Mouse (Mus musculus) intestine, postnatal 0 days (tissue): ENCODE measurements around the gene Asic2. TPM values are rescaled to one million over a fixed set of nuclear protein-coding genes. Genes with fewer than 3 reads are reported as not detected.
A peak's percentile ranks its signal among the peaks of the same experiment; 100 is the strongest.

ENCODE experiments used
- ATAC-seq: fragments of 200-750 bp; cut with Nextera tagmentation; 2 replicates; pipeline ENCODE4 v1.8.0; 2017; ENCODE audit warnings: mild to moderate bottlenecking, moderate TSS enrichment, moderate library complexity
- H3K27ac ChIP-seq: fragments of 300-500 bp; sonication (generic); 2 replicates; pipeline ENCODE4 v1.5.1; 2014; ENCODE audit warnings: mild to moderate bottlenecking, low read depth, low read length, moderate library complexity
- H3K27me3 ChIP-seq: fragments of 300-500 bp; sonication (generic); replicated peaks from 2 replicates; pipeline ENCODE4 v1.6.1; 2014; ENCODE audit warnings: low read length, mixed read lengths; ENCODE audit not compliant: control insufficient read depth, insufficient read depth
- H3K36me3 ChIP-seq: fragments of 300-500 bp; sonication (generic); 2 replicates; pipeline ENCODE4 v1.6.1; 2014; ENCODE audit warnings: mild to moderate bottlenecking, moderate library complexity; ENCODE audit not compliant: control insufficient read depth, insufficient read depth
- H3K4me1 ChIP-seq: fragments of 300-500 bp; sonication (generic); replicated peaks from 2 replicates; pipeline ENCODE4 v1.6.1; 2014; ENCODE audit warnings: antibody characterized with exemption, low read length, mixed read lengths; ENCODE audit not compliant: control insufficient read depth, insufficient read depth
- H3K4me2 ChIP-seq: fragments of 300-500 bp; sonication (generic); replicated peaks from 2 replicates; pipeline ENCODE4 v1.6.1; 2014; ENCODE audit warnings: low read depth, mild to moderate bottlenecking, moderate library complexity
- H3K4me3 ChIP-seq: fragments of 300-500 bp; sonication (generic); 2 replicates; pipeline ENCODE4 v1.5.1; 2014; ENCODE audit warnings: low read depth, low read length
- H3K9ac ChIP-seq: fragments of 300-500 bp; sonication (generic); 2 replicates; pipeline ENCODE4 v1.6.1; 2014; ENCODE audit warnings: mild to moderate bottlenecking, low read depth, low read length
- H3K9me3 ChIP-seq: fragments of 300-500 bp; sonication (generic); 2 replicates; pipeline ENCODE4 v1.6.1; 2016; ENCODE audit warnings: mixed run types; ENCODE audit not compliant: control insufficient read depth
- CTCF ChIP-seq: sonication (generic); IDR thresholded peaks from 2 replicates; pipeline ENCODE4 v1.5.1; 2016; ENCODE audit warnings: low read depth, mild to moderate bottlenecking, control low read depth, antibody characterized with exemption, moderate library complexity
- WGBS: fragments of 180-500 bp; shearing (Covaris S2); extraction: QIAGEN DNeasy Blood & Tissue Kit; methylation state at CpG from one replicate; pipeline ENCODE4 v1.1.7; 2014; 5-methylcytosine and 5-hydroxymethylcytosine counted together
- polyA plus RNA-seq: library from polyadenylated mRNA; unstranded; fragments of >200 nt; fragmentation: Nextera tagmentation; extraction: Ambion mirVana; gene quantifications from 2 replicates; pipeline ENCODE4 v1.2.1, GENCODE M21; 2015

Asic2 gene
- polyA plus RNA-seq, 1 experiment from 2014 or later: 0.55 TPM

GRCm38 (mm10) chr11:81488681-81489080 lies 479.6 kb downstream of the Asic2 start:
- Histone ChIP-seq H3K9me3 (no peaks in the 10 kb centered on the region), H3K4me1 (no peaks in the 10 kb centered on the region), H3K4me3 (no peak overlapping the region), H3K36me3 (no peaks in the 10 kb centered on the region), H3K27ac (no peak overlapping the region), H3K4me2 (no peak overlapping the region), H3K9ac (no peak overlapping the region), H3K27me3 (no peaks in the 10 kb centered on the region)
- no peak for ATAC-seq
- TF ChIP-seq CTCF: no peak
- 89% methylated on average over 5 of the region's 5 CpGs for WGBS

DNA sequence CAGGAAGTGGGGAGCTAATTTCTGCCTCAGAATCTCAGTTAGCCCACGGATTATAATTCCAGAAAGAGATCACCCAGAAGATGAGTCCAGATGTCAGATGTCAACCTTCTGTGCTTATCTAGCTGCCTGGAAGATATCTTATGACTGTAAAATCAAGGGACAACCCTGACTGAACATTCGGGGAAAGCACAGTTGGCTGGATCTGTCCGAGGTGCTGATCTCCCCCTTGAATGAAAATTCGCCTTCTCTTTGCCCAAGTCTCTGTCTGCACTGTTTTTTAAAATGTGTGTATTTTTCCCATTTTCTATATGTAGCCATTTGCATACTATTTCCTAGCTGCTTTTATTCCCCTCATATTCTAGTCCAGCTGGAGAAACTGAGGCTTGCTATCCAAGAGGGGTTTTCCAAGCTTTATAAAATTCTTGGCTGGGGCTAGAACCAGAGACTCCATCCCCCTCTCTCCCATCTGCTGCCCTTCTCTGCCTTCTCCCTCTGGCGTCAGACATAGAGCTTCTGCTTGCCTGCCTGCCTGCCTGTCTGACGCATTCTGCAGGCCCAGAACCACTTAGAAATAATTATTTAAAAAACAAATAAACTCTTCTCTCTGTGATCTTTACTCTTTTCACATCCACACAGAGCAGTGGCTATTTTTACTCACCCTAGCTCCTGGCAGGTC lies 481.9 kb downstream of the Asic2 start:
- no peak for ATAC-seq
- Histone ChIP-seq H3K4me3 (no peak overlapping the region), H3K4me1 (no peaks in the 10 kb centered on the region), H3K9ac (no peak overlapping the region), H3K4me2 (no peak overlapping the region), H3K36me3 (no peaks in the 10 kb centered on the region), H3K27ac (no peak overlapping the region), H3K9me3 (no peaks in the 10 kb centered on the region), H3K27me3 (no peaks in the 10 kb centered on the region)
- WGBS: 16% methylated on average over 6 of the region's 6 CpGs
- no peak for TF ChIP-seq CTCF

DNA sequence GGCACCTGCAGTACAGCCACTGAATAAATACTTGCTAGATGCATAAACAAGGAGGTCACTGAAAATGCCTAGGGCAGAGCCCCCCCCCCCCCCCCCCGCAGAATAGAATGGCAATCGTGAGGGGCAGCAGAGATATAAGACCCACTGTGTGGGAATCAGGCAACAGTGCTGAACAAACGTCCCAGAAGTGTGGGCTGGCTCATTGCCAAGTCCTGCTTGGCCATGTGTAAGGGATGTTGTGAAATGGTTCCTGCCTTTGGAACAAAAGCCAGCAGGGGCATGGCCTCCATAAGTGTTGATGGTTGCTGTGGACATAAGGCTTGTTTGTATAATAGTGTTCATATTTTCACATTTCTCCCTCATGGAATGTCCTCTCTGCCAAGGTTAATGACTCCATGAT lies 487.1 kb downstream of the Asic2 start:
- Histone ChIP-seq H3K27ac (no peak overlapping the region), H3K4me3 (no peak overlapping the region), H3K27me3 (no peaks in the 10 kb centered on the region), H3K4me1 (no peaks in the 10 kb centered on the region), H3K9me3 (no peaks in the 10 kb centered on the region), H3K36me3 (no peaks in the 10 kb centered on the region), H3K4me2 (no peak overlapping the region), H3K9ac (no peak overlapping the region)
- no peak for TF ChIP-seq CTCF
- 51% methylated on average over 3 of the region's 3 CpGs for WGBS
- ATAC-seq: no peak

DNA sequence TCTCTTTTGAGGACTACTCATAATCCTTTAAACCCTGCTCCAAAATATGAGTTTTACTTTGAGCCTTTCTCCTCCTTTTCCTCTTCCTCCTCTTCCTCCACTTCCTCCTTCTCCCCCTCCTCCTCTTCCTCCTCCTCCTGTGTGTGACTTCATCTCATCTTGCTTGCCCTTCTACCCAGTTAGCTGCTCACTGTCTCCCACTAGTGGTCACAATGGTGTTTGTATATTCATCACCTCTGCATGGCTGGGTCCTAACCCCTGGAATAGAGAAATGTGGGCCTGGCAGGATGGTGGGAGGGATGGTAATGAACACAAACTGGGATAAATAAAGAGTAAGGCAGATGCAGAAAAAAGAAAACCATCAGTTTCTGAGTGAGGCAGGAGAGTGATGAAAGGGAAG lies 492.0 kb downstream of the Asic2 start:
- H3K4me2 ChIP-seq: no peak overlapping the region
- no peaks in the 10 kb centered on the region for H3K4me1 ChIP-seq
- peak; percentile 62 for TF ChIP-seq CTCF
- no peaks in the 10 kb centered on the region for H3K36me3 ChIP-seq
- H3K27ac ChIP-seq: no peak overlapping the region
- no peak for ATAC-seq
- H3K9ac ChIP-seq: no peak overlapping the region
- H3K4me3 ChIP-seq: no peak overlapping the region
- H3K9me3 ChIP-seq: no peaks in the 10 kb centered on the region
- H3K27me3 ChIP-seq: no peaks in the 10 kb centered on the region

DNA sequence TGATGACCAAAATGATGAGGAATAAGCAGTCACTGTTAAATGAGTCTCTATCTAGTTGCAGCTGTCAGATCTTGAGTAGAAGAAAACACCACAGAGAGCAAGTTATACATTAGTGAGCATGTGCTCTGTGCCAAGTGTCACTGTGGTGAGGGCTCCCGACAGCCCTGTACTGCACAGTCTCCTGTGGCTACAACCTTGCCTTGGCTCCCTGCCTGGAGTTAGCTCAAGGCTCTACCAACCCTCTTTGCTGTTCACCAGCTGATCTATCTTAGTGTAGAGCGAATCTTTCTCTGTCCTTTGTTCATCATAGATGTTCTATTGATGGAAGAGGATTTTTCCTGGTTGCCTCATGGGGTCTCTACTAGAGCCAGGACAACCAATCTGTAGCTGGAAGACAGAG lies 494.1 kb downstream of the Asic2 start:
- 76% methylated on average over 2 of the region's 2 CpGs for WGBS
- no peak for TF ChIP-seq CTCF
- H3K9ac ChIP-seq: no peak overlapping the region

DNA sequence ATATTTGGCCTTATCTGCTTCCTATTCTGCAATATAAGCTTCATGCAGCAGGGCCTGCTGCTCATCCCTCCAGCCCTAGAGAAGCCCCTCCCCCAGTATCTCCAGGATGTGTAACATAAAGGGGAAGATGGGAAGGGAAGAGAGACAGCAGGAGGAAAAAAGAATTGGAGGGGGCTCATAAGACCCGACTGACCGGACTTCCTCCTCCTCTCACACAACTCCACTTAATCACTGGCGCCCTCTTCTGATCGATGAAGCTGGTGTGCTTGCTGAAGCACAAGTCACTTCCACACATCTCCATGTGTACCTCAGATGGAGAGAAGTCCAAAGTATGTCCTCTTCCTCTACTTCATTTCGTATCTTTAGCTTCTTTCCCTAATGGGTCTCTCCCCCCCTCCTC lies 506.1 kb downstream of the Asic2 start:
- 8% methylated on average over 5 of the region's 5 CpGs for WGBS
- H3K4me1 ChIP-seq: no peaks in the 10 kb centered on the region
- no peak for ATAC-seq

More for the DNA sequence above, 494.1 kb downstream of the Asic2 start:
- H3K4me2 ChIP-seq: no peak overlapping the region
- no peak overlapping the region for H3K27ac ChIP-seq
- ATAC-seq: no peak
- no peaks in the 10 kb centered on the region for H3K9me3 ChIP-seq
- no peaks in the 10 kb centered on the region for H3K4me1 ChIP-seq
- no peaks in the 10 kb centered on the region for H3K36me3 ChIP-seq
- H3K27me3 ChIP-seq: no peaks in the 10 kb centered on the region
- H3K4me3 ChIP-seq: no peak overlapping the region

More for the DNA sequence above, 506.1 kb downstream of the Asic2 start:
- H3K4me2 ChIP-seq: no peak overlapping the region
- H3K4me3 ChIP-seq: no peak overlapping the region
- peak; percentile 65 for TF ChIP-seq CTCF
- H3K9ac ChIP-seq: no peak overlapping the region
- peaks cover 4% of the 10 kb centered on the region; the same call in 1 of the 2 replicates for H3K9me3 ChIP-seq
- no peaks in the 10 kb centered on the region for H3K27me3 ChIP-seq
- no peak overlapping the region for H3K27ac ChIP-seq
- no peaks in the 10 kb centered on the region for H3K36me3 ChIP-seq
